Mouse (Mus musculus): ENCODE measurements at regions not wholly inside any gene's neighbourhood (a gene's known extent, or its start where the extent isn't known, plus 50 kb on each side); places are given as distances from the start of the nearest gene placed in this dataset.

GRCm38 (mm10) chr12:92509494-92509893 lies 660.5 kb upstream of the Sel1l start:
- no peak for DNase-seq (ENCODE audit: low spot score in 2 of 2)

GRCm38 (mm10) chr12:92508796-92509489 lies 660.0 kb upstream of the Sel1l start:
- no peak for DNase-seq (ENCODE audit: low spot score in 2 of 2)

DNA sequence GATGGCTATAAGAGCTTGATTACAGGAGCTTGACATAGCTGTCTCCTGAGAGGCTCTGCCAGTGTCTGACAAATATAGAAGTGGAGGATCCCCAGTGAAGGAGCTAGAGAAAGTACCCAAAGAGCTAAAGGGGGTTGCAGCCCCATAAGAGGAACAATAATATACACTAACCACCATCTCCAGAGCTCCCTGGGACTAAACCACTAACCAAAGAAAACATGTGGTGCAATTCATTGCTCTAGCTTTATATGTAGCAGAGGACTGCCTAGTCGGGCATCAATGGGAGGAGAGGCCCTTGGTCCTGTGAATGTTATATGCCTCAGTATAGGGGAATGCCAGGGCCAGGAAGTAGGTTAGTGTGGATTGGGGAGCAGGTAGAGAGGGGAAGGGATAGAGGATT lies 635.0 kb upstream of the Sel1l start:
- no peak for DNase-seq (ENCODE audit: low spot score in 2 of 2)

DNA sequence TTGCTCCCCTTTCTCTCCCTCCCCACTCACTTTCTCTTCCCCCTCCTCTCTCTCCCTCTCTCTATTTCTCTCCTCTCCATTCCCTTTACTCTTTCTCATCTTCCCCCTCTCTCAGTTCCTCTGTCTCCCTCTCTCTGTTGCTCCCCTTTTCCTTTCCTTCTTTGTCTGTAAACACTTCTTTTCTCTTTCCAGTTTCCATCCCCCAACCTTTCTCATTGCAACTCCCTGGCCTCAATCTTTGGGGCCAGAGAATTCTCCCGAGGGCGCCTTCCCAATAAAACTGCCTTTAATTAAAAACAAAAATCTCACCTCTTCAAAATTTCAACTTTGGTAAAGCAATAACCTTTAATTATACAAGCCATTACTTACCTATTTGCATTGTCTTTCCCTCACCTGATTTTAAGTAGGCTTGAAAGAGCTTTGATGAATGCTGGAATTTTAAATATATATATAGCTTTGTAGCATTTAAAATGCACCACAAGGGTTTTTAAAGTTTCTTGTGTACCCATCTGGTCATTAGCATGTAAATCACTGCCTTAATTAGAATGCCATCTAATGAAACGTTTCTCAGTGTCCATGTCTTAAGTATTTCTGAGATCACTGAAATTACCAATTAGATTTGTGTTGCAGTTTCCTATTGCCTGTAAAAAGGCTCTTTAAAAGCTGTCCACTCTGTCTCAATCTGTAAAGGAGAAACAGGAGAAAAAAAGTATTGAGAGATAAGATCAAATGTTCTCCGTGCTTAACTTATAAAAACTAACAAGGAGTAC lies 625.5 kb upstream of the Sel1l start:
- DNase-seq (ENCODE audit: low spot score in 2 of 2): no peak

DNA sequence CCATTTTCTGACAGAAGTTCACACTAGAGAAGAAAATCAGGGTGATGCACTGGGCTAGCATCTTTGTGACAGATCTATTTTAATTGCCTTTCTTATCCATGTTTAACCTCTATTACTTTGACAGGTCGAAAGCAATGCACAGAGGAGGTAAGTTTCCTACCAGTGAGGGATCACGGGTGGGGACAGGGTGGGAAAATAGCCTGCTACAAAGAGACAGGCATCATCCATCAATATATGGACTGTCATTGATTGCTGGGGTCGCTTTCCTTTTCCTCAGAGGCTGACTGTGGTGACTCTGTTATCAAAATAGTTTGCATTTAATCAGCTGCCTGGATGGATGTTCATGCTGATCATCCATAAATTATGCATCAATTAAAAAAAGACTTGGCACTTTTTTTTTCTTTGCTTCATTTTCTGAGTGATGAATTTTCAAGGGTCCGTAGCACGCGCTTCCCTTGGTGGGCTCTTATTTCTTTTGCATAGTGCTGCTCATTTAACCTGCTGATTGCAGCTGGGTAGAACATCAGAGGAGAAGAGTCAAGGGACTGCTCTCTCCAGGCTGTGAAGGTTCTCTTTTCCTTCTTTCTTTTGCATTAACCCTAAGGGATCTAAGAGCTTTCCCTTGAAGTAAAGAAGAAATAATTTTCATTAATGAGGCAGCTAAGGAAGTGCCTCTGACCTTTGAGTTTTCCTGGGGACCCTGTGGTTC lies 602.3 kb upstream of the Sel1l start:
- DNase-seq (ENCODE audit: low spot score in 2 of 2): no peak

- no peak for DNase-seq (ENCODE audit: low spot score in 2 of 2)
These were observed 569.5 kb upstream of the Sel1l start for GRCm38 (mm10) chr12:92418458-92418857.

DNA sequence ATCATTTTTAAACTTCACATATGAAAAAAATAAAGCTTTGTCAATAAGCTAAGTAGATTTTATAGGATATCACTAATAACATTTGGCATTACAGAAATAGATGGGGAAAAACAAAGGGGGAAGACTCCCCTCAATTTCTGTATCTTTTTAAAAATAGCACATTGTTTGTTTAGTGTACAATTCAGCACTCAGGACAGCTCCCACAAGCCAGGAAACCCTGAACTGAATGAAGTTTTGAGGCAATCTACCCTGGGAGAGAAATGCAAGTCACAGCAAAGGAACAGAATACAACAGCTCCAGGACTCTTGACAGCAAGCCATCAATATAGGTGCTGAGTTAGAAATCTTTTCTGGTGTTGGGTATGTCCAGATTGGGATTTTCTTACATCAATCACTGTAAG lies 556.5 kb upstream of the Sel1l start:
- no peak for DNase-seq (ENCODE audit: low spot score in 2 of 2)

DNA sequence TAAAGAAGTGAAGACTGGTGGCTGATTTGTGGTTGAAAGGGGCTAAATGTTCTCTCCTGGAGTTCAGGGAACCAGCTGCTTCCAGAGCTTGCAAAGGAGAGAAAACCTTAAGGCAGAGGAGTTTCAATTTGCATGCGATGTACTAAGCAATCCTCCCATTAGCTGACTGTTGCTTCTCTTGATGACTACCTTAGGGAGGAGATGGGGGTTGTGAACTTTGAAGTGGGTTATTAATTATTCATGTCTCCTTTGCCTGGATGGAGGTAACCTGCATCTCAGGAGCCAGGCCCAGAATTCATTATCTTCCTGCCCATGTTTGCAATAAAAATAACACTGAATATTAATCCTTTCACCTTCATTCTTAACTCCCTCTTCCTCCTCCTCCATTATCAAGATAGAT lies 552.0 kb upstream of the Sel1l start:
- no peak for DNase-seq (ENCODE audit: low spot score in 2 of 2)

- DNase-seq (ENCODE audit: low spot score in 2 of 2): no peak
These were observed 537.2 kb upstream of the Sel1l start for GRCm38 (mm10) chr12:92386195-92386594.

- DNase-seq (ENCODE audit: low spot score in 2 of 2): no peak
These were observed 535.4 kb upstream of the Sel1l start for GRCm38 (mm10) chr12:92384266-92384937.

DNA sequence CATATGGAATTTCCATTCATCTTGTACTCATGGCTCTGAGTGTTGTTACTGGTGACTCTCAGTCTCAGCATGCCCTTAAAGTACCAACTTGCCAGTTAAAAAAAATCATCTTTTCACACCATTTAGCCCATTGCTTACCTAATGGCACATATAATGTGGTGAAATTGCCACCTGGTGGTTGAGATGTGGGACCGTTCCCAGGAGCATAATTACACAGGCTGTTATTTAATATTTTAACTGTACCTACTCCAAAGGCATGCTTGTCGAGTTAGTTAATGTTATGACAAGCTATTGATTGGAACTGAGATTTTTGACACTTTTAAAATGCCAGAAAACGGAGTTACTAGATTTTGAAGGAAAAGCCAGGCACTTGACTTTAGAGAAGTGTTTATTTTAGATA lies 530.2 kb upstream of the Sel1l start:
- DNase-seq (ENCODE audit: low spot score in 2 of 2): no peak

DNA sequence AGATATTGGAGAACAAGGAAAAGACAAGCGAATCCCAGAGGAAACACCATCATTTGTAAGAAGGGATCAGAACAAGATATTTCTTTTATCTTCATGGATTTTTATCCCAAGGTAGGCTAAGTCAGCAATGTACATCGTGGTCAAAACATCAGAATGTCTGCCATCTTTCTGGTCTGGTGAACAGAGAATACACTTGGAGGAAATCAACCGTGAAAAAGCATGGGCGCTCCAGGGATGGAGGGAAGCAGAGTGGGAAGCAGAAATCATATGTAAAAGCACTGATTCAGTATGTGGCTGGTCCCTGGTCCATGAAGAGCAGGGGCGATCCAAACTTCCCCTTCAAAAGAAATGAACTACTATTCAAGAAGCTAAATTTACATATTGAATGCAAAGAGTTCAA lies 517.0 kb upstream of the Sel1l start:
- no peak for DNase-seq (ENCODE audit: low spot score in 2 of 2)

GRCm38 (mm10) chr12:92353386-92354257 lies 504.7 kb upstream of the Sel1l start:
- DNase-seq (ENCODE audit: low spot score in 2 of 2): no peak

- DNase-seq (ENCODE audit: low spot score in 2 of 2): no peak
These were observed 469.3 kb upstream of the Sel1l start for GRCm38 (mm10) chr12:92318241-92318640.

- DNase-seq (ENCODE audit: low spot score in 2 of 2): no peak
These were observed 468.7 kb upstream of the Sel1l start for GRCm38 (mm10) chr12:92317609-92318008.

DNA sequence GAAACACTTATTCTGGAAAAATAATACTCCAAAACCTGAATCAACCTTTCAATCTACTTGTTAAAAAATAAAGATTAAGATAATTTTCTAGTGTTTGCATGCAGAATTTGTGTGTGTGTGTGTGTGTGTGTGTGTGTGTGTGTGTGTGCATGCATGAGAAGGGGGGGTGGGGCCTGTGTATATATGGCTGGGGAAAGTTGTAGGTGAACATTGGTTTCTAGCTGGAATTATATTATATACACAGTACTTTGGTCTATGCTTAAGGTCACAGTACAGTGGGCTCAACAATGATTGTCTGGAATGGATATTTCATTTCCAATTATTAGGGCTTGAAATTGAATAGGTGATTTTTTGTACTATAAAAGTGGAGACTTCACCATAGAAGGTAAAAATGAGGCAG lies 467.3 kb upstream of the Sel1l start:
- DNase-seq (ENCODE audit: low spot score in 2 of 2): no peak

GRCm38 (mm10) chr12:92315820-92316219 lies 466.9 kb upstream of the Sel1l start:
- no peak for DNase-seq (ENCODE audit: low spot score in 2 of 2)

DNA sequence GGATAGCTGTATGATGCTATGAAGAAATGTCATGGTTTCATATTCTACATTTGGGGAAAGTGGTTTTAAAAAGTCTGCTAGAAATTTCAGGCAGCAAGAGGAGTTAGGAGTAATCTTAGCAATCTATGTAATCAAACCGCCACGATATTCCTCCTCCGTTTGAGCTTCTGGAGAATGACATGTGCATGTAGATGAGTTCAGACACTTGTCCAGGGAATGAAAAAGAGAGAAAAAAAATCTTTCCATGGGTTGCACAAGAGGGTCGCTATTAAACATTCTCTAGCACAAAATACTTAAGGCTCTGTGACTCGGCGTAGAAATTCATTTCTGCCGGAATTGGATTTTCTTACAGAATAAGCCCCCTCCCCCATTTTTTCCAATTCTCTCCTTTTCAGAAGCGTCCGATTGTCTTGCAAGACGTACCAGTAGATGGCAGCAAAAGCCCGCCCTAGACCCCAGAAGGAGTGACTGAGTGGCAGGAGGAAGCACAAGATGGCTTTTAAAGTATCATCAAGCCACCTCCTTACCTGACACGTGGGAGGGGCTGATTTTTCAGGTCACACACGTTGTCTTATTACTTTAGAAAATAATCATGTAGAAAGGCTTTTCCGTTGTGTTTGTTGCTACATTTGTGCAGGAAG lies 454.1 kb upstream of the Sel1l start:
- peak; percentile 16 to 61 for DNase-seq (ENCODE audit: low spot score in 2 of 2)

GRCm38 (mm10) chr12:92294887-92295286 lies 445.9 kb upstream of the Sel1l start:
- no peak for DNase-seq (ENCODE audit: low spot score in 2 of 2)

DNA sequence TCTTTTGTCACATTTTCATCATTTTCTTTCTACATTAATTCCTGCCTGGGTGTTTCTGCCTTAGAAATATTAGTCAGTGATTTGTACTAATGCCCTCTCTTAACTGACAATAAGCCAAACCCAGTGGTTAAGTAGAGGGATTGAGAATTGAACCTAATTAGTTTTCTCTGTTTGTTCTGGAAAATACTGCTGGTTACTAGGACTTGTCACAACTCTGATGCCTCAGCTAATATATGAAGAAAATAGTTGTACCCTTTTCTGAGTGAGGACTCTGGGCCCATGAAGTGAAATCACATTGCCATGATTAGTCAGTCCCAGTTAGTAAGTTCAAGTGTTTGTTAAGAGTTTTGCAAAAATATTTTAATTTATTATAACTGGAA lies 444.4 kb upstream of the Sel1l start:
- no peak for DNase-seq (ENCODE audit: low spot score in 2 of 2)
